Mouse (Mus musculus): ENCODE measurements around the gene Lypd6. TPM values are rescaled to one million over a fixed set of nuclear protein-coding genes. Genes with fewer than 3 reads are reported as not detected.

Lypd6 gene
- polyA plus RNA-seq, 1 experiment from 2014 or later = 5.5 TPM

GRCm38 (mm10) chr2:50197801-50198200 is 131.6 kb downstream of the Lypd6 start:
- Histone ChIP-seq H3K27me3 (ENCODE audit: control insufficient read depth, insufficient read depth, low read length) (no peaks in the 10 kb centered on the region), H3K27ac (ENCODE audit: low read depth, low read length) (no peak overlapping the region), H3K9me3 (ENCODE audit: control insufficient read depth, low read length) (no peaks in the 10 kb centered on the region), H3K36me3 (ENCODE audit: control insufficient read depth, insufficient read depth, low read length) (no peaks in the 10 kb centered on the region), H3K4me1 (replicated peaks; ENCODE audit: control insufficient read depth, insufficient read depth, low read length) (no peaks in the 10 kb centered on the region), H3K4me3 (ENCODE audit: low read depth, low read length) (no peak overlapping the region), H3K9ac (ENCODE audit: low read depth, low read length) (no peak overlapping the region), H3K4me2 (replicated peaks; ENCODE audit: low read depth, low read length) (no peak overlapping the region)
- ATAC-seq (ENCODE audit: low FRiP score) = no peak
- 84% methylated on average over 4 of the region's 4 CpGs for WGBS
- no peak for DNase-seq (ENCODE audit: low spot score)

- no peaks in the 10 kb centered on the region for H3K4me1 ChIP-seq (replicated peaks; ENCODE audit: control insufficient read depth, insufficient read depth, low read length)
- no peak for DNase-seq (ENCODE audit: low spot score)
- no peak overlapping the region for H3K27ac ChIP-seq (ENCODE audit: low read depth, low read length)
- H3K4me3 ChIP-seq (ENCODE audit: low read depth, low read length) = no peak overlapping the region
- no peaks in the 10 kb centered on the region for H3K9me3 ChIP-seq (ENCODE audit: control insufficient read depth, low read length)
- no peaks in the 10 kb centered on the region for H3K27me3 ChIP-seq (ENCODE audit: control insufficient read depth, insufficient read depth, low read length)
- H3K36me3 ChIP-seq (ENCODE audit: control insufficient read depth, insufficient read depth, low read length) = no peaks in the 10 kb centered on the region
- no peak overlapping the region for H3K9ac ChIP-seq (ENCODE audit: low read depth, low read length)
- no peak for ATAC-seq (ENCODE audit: low FRiP score)
- no peak overlapping the region for H3K4me2 ChIP-seq (replicated peaks; ENCODE audit: low read depth, low read length)
- WGBS = 57% methylated on average over 2 of the region's 2 CpGs
Measured at GRCm38 (mm10) chr2:50200541-50200940, 134.3 kb downstream of the Lypd6 start.

DNA sequence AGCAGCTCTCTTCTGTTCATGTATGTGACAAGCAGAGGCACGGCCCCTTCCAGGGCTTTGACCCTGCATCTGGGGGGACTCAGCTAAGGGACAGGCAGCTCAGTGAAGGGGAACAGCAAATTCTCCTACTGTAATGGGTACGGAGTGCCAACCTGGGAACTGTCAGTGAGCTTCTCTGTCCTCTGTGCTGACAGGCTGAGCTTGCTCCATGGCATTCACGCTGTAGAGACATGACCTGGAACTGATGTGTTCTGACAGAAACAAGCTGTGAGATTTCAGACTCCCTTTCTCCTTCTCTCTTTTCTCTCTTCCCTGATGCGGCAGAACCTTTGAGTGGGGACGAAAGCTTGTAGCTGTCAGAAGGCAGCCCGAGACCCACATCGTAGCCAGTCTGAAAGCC is 154.3 kb downstream of the Lypd6 start:
- Histone ChIP-seq H3K27ac (ENCODE audit: low read depth, low read length) (no peak overlapping the region), H3K9me3 (ENCODE audit: control insufficient read depth, low read length) (no peaks in the 10 kb centered on the region), H3K27me3 (ENCODE audit: control insufficient read depth, insufficient read depth, low read length) (no peaks in the 10 kb centered on the region), H3K4me1 (replicated peaks; ENCODE audit: control insufficient read depth, insufficient read depth, low read length) (no peaks in the 10 kb centered on the region), H3K36me3 (ENCODE audit: control insufficient read depth, insufficient read depth, low read length) (no peaks in the 10 kb centered on the region), H3K4me2 (replicated peaks; ENCODE audit: low read depth, low read length) (no peak overlapping the region), H3K4me3 (ENCODE audit: low read depth, low read length) (no peak overlapping the region), H3K9ac (ENCODE audit: low read depth, low read length) (no peak overlapping the region)
- DNase-seq (ENCODE audit: low spot score) (no peak), ATAC-seq (ENCODE audit: low FRiP score) (no peak)
- 84% methylated on average over 7 of the region's 7 CpGs for WGBS

GRCm38 (mm10) chr2:50225019-50225418 is 158.8 kb downstream of the Lypd6 start:
- Histone ChIP-seq H3K9me3 (ENCODE audit: control insufficient read depth, low read length) (no peaks in the 10 kb centered on the region), H3K4me3 (ENCODE audit: low read depth, low read length) (no peak overlapping the region), H3K4me1 (replicated peaks; ENCODE audit: control insufficient read depth, insufficient read depth, low read length) (no peaks in the 10 kb centered on the region), H3K27ac (ENCODE audit: low read depth, low read length) (no peak overlapping the region), H3K9ac (ENCODE audit: low read depth, low read length) (no peak overlapping the region), H3K4me2 (replicated peaks; ENCODE audit: low read depth, low read length) (no peak overlapping the region), H3K27me3 (ENCODE audit: control insufficient read depth, insufficient read depth, low read length) (no peaks in the 10 kb centered on the region), H3K36me3 (ENCODE audit: control insufficient read depth, insufficient read depth, low read length) (no peaks in the 10 kb centered on the region)
- DNase-seq (ENCODE audit: low spot score) = no peak
- 93% methylated on average over 4 of the region's 4 CpGs for WGBS
- ATAC-seq (ENCODE audit: low FRiP score) = no peak

DNA sequence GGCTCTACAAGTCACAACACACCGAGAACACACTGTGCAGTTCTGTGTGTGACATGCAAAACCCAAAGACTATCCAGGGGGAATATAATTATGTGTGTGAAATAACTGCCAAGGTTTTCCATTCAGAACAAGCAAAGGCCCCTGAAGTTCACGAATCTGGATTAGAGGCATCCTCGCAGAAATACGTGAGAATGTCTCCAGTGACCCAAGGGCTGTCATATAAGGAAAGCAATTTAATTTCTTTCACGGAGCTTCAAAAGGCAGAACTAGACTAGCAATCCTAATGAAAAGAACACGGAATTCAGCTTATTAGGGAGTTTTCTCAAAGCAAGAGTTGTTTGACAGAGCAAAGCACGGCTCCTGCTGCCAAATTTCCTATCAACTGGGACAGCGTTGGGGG is 167.3 kb downstream of the Lypd6 start:
- Histone ChIP-seq H3K9ac (ENCODE audit: low read depth, low read length) (no peak overlapping the region), H3K36me3 (ENCODE audit: control insufficient read depth, insufficient read depth, low read length) (no peaks in the 10 kb centered on the region), H3K4me1 (replicated peaks; ENCODE audit: control insufficient read depth, insufficient read depth, low read length) (no peaks in the 10 kb centered on the region), H3K27me3 (ENCODE audit: control insufficient read depth, insufficient read depth, low read length) (no peaks in the 10 kb centered on the region), H3K4me3 (ENCODE audit: low read depth, low read length) (no peak overlapping the region), H3K27ac (ENCODE audit: low read depth, low read length) (no peak overlapping the region), H3K9me3 (ENCODE audit: control insufficient read depth, low read length) (no peaks in the 10 kb centered on the region), H3K4me2 (replicated peaks; ENCODE audit: low read depth, low read length) (no peak overlapping the region)
- WGBS = 82% methylated on average over 8 of the region's 8 CpGs
- ATAC-seq (ENCODE audit: low FRiP score) (no peak), DNase-seq (ENCODE audit: low spot score) (no peak)

Other genes starting within 250 kb of the Lypd6 start
- 179 and 184 TPM in 2 replicates for gene Mmadhc, start 230.4 kb downstream of the Lypd6 start, polyA plus RNA-seq (2014; fragmentation: Nextera tagmentation; extraction: Ambion mirVana)